ENCODE assay signal across 21 mouse cellular contexts in the genomic region with DNA sequence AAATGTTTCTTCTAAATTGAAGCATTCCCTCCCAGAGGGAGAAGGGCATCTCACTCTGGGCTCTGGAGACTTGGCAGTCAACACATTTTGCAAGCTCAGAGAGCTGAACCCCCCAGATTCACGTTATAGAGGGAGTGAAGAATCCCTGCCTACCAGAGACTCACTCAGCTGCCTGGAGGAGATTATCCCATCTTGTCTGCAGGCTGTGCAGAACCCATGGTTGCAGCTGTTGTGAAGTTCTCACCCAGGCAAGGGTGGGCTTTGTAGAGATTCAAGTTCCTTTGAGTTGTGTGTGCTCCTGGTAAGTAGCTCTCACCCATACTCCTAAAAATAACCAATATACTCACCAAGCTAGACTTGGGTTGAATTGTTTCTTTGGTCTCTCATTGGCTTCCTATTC.
DNase-seq lines count a peak whose midpoint lies in the region; TF ChIP-seq lines count a peak whose summit lies in the region.
"Had no signal": no experiment of that assay in that cellular context is flagged by ENCODE, and none has a peak within 500 bp of the region (broad histone marks: within the 10 kb centered on the region; RNA-seq: fewer than 3 reads in every experiment).

No protein-coding gene starts in this region.

- DNase-seq in gastrocnemius, adult 2 months, result peak; percentile 2
- no peak for DNase-seq in gastrocnemius, postnatal 4 days (ENCODE audit: low spot score in 2 of 2)
- peak; percentile 35 to 36 for DNase-seq in right cerebral cortex, adult 2 months (ENCODE audit: low spot score in 2 of 2)
- DNase-seq in right cerebral cortex, postnatal 4 days, result no peak
- DNase-seq in telencephalon, adult 2 months (ENCODE audit: low read depth, low spot score), result peak; percentile 61
- DNase-seq in embryo, embryonic 10.5 days (ENCODE audit: low spot score), result no peak
- DNase-seq: adrenal gland, adult 8-10 months; adrenal gland, postnatal 36 days; cerebellum, adult 11-12 months; cerebellum, adult 9-10 months; cerebellum, postnatal 25 days; forebrain, postnatal 0 days; gastrocnemius, postnatal 10 days; heart, adult 2 months; heart, postnatal 14 days had no signal

- WGBS in macrophage (ENCODE audit: missing documents), result 70% methylated on average over 1 of the region's 1 CpGs

- no peak overlapping the region for H3K27ac ChIP-seq in gastrocnemius, adult 2 months
- H3K27ac ChIP-seq in macrophage, result peak overlapping the region; percentile 53
- H3K27ac ChIP-seq: embryonic facial prominence, embryonic 13.5 days; forebrain, embryonic 13.5 days; heart, adult 2 months; heart, embryonic 15.5 days; hindbrain, embryonic 14.5 days; intestine, embryonic 15.5 days had no signal

- H3K4me3 ChIP-seq in gastrocnemius, adult 2 months, result no peak overlapping the region
- no peak overlapping the region for H3K4me3 ChIP-seq in macrophage (ENCODE audit: inconsistent target)
- H3K4me3 ChIP-seq: embryonic facial prominence, embryonic 13.5 days; forebrain, embryonic 13.5 days; heart, adult 2 months; heart, embryonic 15.5 days; intestine, embryonic 15.5 days had no signal

- TF ChIP-seq CTCF in gastrocnemius, adult 2 months (IDR thresholded peaks at IDR 0.05), result no peak

- H3K36me3 ChIP-seq in macrophage (ENCODE audit: inconsistent target), result no peaks in the 10 kb centered on the region
- H3K36me3 ChIP-seq: embryonic facial prominence, embryonic 13.5 days; heart, embryonic 15.5 days; intestine, embryonic 15.5 days had no signal

- intact Hi-C loops in gastrocnemius, adult 2 months (cut with DNase I), result no loop called here

- H3K79me2 ChIP-seq in macrophage (ENCODE audit: inconsistent target), result no peaks in the 10 kb centered on the region

Comparison
In these comparisons a context has a peak if more than half of its experiments do, and no peak if none do; other contexts are left out.
1. DNase-seq: peak in gastrocnemius, adult 2 months (single experiment), right cerebral cortex, adult 2 months (2 of 2) and telencephalon, adult 2 months (single experiment); none in gastrocnemius, postnatal 4 days (0 of 2), right cerebral cortex, postnatal 4 days (single experiment) and embryo, embryonic 10.5 days (single experiment).